Mouse (Mus musculus): Measurements from ENCODE around the gene Ddr1.

DNA sequence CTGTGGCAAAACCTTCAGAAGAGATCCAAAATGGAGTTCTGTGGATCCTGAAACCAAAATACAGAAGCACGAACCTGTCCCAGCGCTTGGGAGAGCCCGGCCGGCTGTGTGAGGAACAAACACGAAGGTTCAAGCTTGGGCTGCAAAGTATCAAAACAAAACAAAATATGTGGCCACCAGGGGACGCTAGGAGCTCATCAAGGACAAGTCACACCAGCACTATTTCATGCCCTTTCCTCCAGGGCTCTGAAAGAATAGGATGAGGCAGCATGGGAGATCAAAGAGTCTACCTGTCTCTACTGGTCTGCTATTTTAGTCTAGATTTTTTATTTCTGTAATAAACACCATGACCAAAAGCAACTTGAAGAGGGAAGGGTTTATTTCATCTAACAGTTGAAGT is 35.3 kb upstream of the Ddr1 start:
- TF ChIP-seq CTCF (conservative IDR thresholded peaks at IDR 0.05; ENCODE audit: insufficient read depth, insufficient read length, low read depth, low read length) (peak; percentile 93), POLR2A (IDR thresholded peaks at IDR 0.05; ENCODE audit: low read depth, low read length) (no peak)
